Mouse (Mus musculus) heart, adult 2 months (tissue): ENCODE data around the gene Fnbp1. TPM values are rescaled to one million over a fixed set of nuclear protein-coding genes. Genes with fewer than 3 reads are reported as not detected.
A peak's percentile ranks its signal among the peaks of the same experiment; 100 is the strongest.

ENCODE experiments used
- DNase-seq, 2 experiments: peaks; one replicate each; pipeline ENCODE4 v3.0.0; 2021
- H3K27ac ChIP-seq: fragments of 200-600 bp; 2 replicates; pipeline ENCODE4 v1.8.1; 2022
- H3K27me3 ChIP-seq: fragments of 200-500 bp; 2 replicates; pipeline ENCODE4 v1.6.1; 2012; ENCODE audit warnings: mild to moderate bottlenecking, low read length, inconsistent platforms, mixed read lengths; ENCODE audit not compliant: control insufficient read depth, insufficient read depth
- H3K36me3 ChIP-seq: fragments of 200-500 bp; 2 replicates; pipeline ENCODE4 v1.6.1; 2012; ENCODE audit warnings: low read length, inconsistent platforms; ENCODE audit not compliant: control insufficient read depth, insufficient read depth
- H3K4me1 ChIP-seq: fragments of 200-500 bp; 2 replicates; pipeline ENCODE4 v1.6.1; 2011; ENCODE audit warnings: low read length; ENCODE audit not compliant: control insufficient read depth, insufficient read depth
- H3K4me3 ChIP-seq: fragments of 200-600 bp; 2 replicates; pipeline ENCODE4 v1.8.1; 2022
- H3K79me2 ChIP-seq: fragments of 200-500 bp; replicated peaks from 2 replicates; pipeline ENCODE4 v1.6.1; 2012; ENCODE audit warnings: mild to moderate bottlenecking, inconsistent platforms, low read length, moderate library complexity, mixed read lengths; ENCODE audit not compliant: control insufficient read depth, insufficient read depth
- H3K9ac ChIP-seq: fragments of 200-500 bp; 2 replicates; pipeline ENCODE4 v1.6.1; 2012; ENCODE audit warnings: low read depth, mild to moderate bottlenecking, control low read depth, inconsistent platforms, low read length, mixed read lengths
- CTCF ChIP-seq: fragments of 200-600 bp; IDR thresholded peaks from 2 replicates; pipeline ENCODE4 v1.8.1; 2022; ENCODE audit warnings: antibody characterized with exemption, mild to moderate bottlenecking, moderate library complexity
- EP300 ChIP-seq: fragments of 200-500 bp; IDR thresholded peaks from 2 replicates; pipeline ENCODE4 v1.6.1; 2011; ENCODE audit warnings: low read depth, low read length, control low read depth; ENCODE audit not compliant: insufficient read depth
- POLR2A ChIP-seq: fragments of 200-500 bp; IDR thresholded peaks from 2 replicates; pipeline ENCODE4 v1.6.1; 2011; ENCODE audit warnings: mild to moderate bottlenecking, low read depth, low read length, control low read depth; ENCODE audit not compliant: insufficient read depth
- WGBS: fragments of 180-500 bp; shearing (Covaris S2); methylation state at CpG from one replicate; pipeline ENCODE4 v1.1.7; 2018; 5-methylcytosine and 5-hydroxymethylcytosine counted together
- intact Hi-C: fragments of 180-260 bp; cut with DNase I; formaldehyde crosslinking; loops from one replicate; pipeline ENCODE4 v1.15.1; 2025
- polyA plus RNA-seq: library from polyadenylated mRNA; depleted of rRNA; stranded (reverse); fragments of >200 nt; gene quantifications from 2 replicates; pipeline ENCODE4 v1.2.3, GENCODE M21; 2012
- total RNA-seq, 2 experiments: library from RNA; stranded (reverse); gene quantifications; 2 replicates each; pipeline ENCODE4 v1.2.3; 2021

Gene Fnbp1
- total and polyA plus RNA-seq, 3 experiments, result 40.3 to 53.6 (median 49.0) TPM

DNA sequence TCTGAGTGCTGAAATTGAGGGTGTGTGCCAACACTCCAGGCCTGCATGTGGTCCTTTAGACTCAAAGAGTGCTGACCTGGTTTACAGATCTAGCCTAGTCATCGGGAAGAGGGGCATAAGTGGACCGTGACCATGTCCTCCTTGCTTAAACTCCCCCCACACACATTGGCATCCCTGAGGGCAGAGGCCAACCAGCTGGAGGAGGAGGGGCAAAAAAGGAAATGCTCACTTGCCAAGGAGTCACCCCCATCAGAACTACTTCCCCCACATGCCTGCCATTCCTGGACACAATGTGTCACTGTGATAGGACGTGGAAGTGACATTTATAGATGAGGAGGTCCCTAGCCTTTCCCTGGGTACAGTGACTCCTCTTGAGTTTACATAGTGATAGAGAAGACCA is 116.3 kb downstream of the Fnbp1 start:
- no peaks in the 10 kb centered on the region for H3K36me3 ChIP-seq
- no peak for DNase-seq

DNA sequence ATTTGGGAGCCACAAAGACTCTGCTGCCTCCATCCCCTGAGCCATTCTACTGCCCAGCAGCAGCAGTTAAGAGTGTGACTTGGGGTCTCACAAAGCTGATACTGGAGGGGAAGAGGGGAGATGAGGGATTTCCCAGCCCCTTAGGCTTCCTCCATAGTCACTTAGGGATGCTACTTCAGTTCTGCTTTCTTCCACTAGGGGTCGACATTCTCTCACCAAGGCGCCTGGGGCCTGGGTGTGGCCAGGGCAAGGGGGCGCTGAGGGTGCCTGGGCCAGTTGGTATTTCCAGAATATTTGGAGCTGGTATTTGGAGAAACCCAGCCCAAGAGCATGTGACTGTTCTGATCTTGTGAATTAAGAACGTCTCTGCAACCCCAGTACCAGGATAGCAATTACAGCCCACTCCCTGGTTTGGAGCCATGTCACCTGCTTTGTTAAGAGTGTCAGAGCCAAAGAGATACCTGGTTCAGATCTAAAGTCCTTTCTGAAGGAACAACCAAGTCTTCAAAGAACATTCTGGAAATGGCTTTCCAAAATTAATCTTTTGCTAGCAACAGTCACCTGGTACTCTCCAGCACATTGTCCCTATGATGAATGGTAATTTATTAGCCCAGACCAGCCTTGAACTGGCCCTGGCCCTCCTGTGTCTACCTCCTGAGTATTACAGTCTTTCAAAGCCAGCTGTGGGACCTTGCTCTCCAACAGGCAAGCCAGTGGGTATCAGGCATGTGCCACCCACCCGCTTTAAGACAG is 117.0 kb downstream of the Fnbp1 start:
- Histone ChIP-seq H3K27me3 (no peaks in the 10 kb centered on the region), H3K4me1 (no peaks in the 10 kb centered on the region), H3K9ac (no peak overlapping the region), H3K27ac (no peak overlapping the region), H3K36me3 (no peaks in the 10 kb centered on the region), H3K79me2 (no peaks in the 10 kb centered on the region), H3K4me3 (no peak overlapping the region)
- intact Hi-C loops, result loop anchor here (2.0 to 5.0 kb wide), 3 partner anchors 118 to 266 kb away; partner anchors contain the start of gene Fnbp1
- peak; percentile 51 to 63 for DNase-seq
- 27% methylated on average over 5 of the region's 5 CpGs for WGBS
- TF ChIP-seq CTCF (no peak), EP300 (peak; percentile 89)

More for the DNA sequence above, 116.3 kb downstream of the Fnbp1 start:
- intact Hi-C loops, result loop anchor here (2.0 kb wide), 2 partner anchors 117 to 265 kb away; partner anchors contain the start of gene Fnbp1
- WGBS, result 39% methylated on average over 3 of the region's 3 CpGs
- no peaks in the 10 kb centered on the region for H3K4me1 ChIP-seq
- H3K4me3 ChIP-seq, result no peak overlapping the region
- no peak for TF ChIP-seq POLR2A
- no peak for TF ChIP-seq CTCF
- no peak for TF ChIP-seq EP300
- no peaks in the 10 kb centered on the region for H3K79me2 ChIP-seq
- no peak overlapping the region for H3K27ac ChIP-seq
- no peaks in the 10 kb centered on the region for H3K27me3 ChIP-seq
- H3K9ac ChIP-seq, result no peak overlapping the region

DNA sequence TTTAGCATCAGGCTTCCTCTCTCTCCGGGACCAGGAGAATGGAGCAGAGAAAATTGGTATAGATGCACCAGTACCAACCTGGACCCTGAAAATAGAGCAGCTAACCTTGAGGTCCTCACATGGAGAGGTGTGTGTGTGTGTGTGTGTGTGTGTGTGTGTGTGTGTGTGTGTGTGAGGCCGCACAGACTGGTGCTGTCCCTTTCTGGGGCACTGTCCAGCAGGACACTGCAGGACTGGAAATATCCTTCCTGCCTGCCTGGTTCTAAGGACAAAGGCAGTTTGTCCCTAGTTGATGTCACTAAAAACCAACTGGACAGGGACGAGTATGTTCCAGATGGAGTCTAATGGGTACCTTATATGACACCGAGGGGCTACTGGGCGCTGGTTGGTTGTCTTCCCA is 117.9 kb downstream of the Fnbp1 start:
- WGBS, result 59% methylated on average over 5 of the region's 5 CpGs
- Histone ChIP-seq H3K27me3 (no peaks in the 10 kb centered on the region), H3K27ac (no peak overlapping the region), H3K79me2 (no peaks in the 10 kb centered on the region), H3K4me3 (no peak overlapping the region), H3K9ac (no peak overlapping the region), H3K36me3 (no peaks in the 10 kb centered on the region), H3K4me1 (no peaks in the 10 kb centered on the region)
- TF ChIP-seq CTCF (no peak), EP300 (no peak), POLR2A (no peak)
- intact Hi-C loops, result loop anchor here (2.0 to 5.0 kb wide), 3 partner anchors 119 to 267 kb away; partner anchors contain the start of gene Fnbp1
- DNase-seq, result no peak

DNA sequence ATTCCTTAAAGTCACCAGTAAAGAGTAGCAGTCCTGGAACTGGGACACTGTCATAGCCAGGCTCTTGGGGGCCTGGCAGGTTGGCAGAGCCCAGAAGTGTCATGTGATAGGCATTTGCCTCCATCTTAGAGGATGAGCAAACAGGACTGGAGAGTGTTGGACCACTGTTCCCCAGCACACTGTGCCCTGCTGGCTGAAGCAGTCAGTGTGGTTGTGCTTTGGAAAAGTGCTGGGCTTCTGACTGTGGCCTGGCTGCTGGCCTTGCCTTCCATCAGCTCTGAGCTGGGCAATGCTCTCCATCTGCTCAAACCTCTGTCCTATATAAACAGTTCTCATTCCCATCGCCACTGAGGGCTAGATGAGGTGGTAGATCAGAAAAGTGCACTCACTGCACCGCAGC is 121.6 kb downstream of the Fnbp1 start:
- H3K4me1 ChIP-seq, result no peaks in the 10 kb centered on the region
- no peak overlapping the region for H3K9ac ChIP-seq
- no peak overlapping the region for H3K27ac ChIP-seq
- no peaks in the 10 kb centered on the region for H3K27me3 ChIP-seq
- WGBS, result 85% methylated on average over 2 of the region's 2 CpGs
- DNase-seq, result no peak
- no peak overlapping the region for H3K4me3 ChIP-seq
- no peaks in the 10 kb centered on the region for H3K36me3 ChIP-seq
- H3K79me2 ChIP-seq, result no peaks in the 10 kb centered on the region
- no peak for TF ChIP-seq CTCF
- TF ChIP-seq POLR2A, result no peak
- TF ChIP-seq EP300, result no peak
- intact Hi-C loops, result loop anchor here (5.0 kb wide), 1 partner anchor 167 kb away; no protein-coding TSS in a partner anchor

DNA sequence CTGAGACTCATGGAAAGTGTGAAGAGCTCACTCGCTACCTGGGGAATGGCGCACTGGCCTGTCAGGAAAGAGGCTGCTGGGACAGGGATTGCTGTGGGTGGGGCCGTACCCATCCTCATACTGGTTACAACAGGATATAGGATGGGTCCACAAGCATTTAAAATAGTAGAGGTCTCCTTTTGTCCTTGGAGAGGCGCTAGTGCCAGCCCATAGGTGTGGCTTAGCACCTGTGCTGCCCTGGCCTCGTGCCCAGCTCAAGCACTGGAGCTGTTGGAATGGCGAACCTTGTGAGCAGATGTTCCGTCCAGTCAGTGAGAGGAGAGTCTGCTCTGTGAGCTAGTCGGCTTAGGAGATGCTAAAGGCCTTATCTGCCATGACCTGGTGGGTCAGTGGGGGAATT is 122.8 kb downstream of the Fnbp1 start:
- WGBS, result 75% methylated on average over 8 of the region's 8 CpGs
- Histone ChIP-seq H3K36me3 (no peaks in the 10 kb centered on the region), H3K79me2 (no peaks in the 10 kb centered on the region), H3K27ac (no peak overlapping the region), H3K9ac (no peak overlapping the region), H3K4me1 (no peaks in the 10 kb centered on the region), H3K27me3 (no peaks in the 10 kb centered on the region), H3K4me3 (no peak overlapping the region)
- DNase-seq, result no peak
- TF ChIP-seq CTCF (no peak), POLR2A (no peak), EP300 (no peak)
- intact Hi-C loops, result no loop called here

DNA sequence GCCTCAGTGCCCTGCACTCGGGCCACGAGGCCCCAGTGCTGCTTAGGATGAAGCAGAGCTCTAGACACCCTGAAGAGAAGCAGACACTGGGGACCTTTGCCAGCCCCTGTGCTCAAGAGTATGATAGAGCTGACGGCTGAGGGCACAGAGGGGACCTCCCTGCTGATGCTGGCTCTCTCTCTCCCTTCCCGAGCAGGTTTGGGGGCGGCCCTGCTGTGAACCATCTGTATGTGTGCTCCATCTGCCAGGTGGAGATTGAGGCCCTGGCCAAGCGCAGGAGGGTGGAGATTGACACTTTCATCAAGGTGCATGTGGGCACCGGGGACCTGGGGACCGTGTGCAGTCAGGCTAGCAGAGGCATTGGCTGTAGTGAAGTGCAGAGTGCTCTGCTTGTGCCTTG is 123.3 kb downstream of the Fnbp1 start:
- Histone ChIP-seq H3K4me3 (no peak overlapping the region), H3K4me1 (no peaks in the 10 kb centered on the region), H3K9ac (no peak overlapping the region), H3K27me3 (no peaks in the 10 kb centered on the region), H3K79me2 (no peaks in the 10 kb centered on the region), H3K36me3 (no peaks in the 10 kb centered on the region), H3K27ac (no peak overlapping the region)
- DNase-seq, result no peak
- 84% methylated on average over 8 of the region's 8 CpGs for WGBS
- TF ChIP-seq POLR2A (no peak), EP300 (no peak), CTCF (no peak)
- intact Hi-C loops, result no loop called here
